Mouse (Mus musculus): Measurements from ENCODE around the gene Ripk1.
"Not testable (repeated sequence)": the region's sequence is repeated elsewhere in the genome, so short reads cannot be mapped to it uniquely, and the experiment has no call there.

The Ripk1 gene

GRCm38 (mm10) chr13:34038056-34038432 lies 35.9 kb downstream of the Ripk1 start:
- no peak for DNase-seq (ENCODE audit: low spot score in 2 of 2)

GRCm38 (mm10) chr13:34038901-34039341 lies 36.8 kb downstream of the Ripk1 start:
- no peak for DNase-seq (ENCODE audit: low spot score in 2 of 2)

- peak in 1 of 2 experiments; percentile 41 for DNase-seq (ENCODE audit: low spot score in 2 of 2)
Observed at GRCm38 (mm10) chr13:34040091-34040490, 37.9 kb downstream of the Ripk1 start.

- DNase-seq (ENCODE audit: low spot score in 2 of 2) = no peak
Observed at GRCm38 (mm10) chr13:34043716-34044393, 41.7 kb downstream of the Ripk1 start.

GRCm38 (mm10) chr13:34045511-34046249 lies 43.5 kb downstream of the Ripk1 start:
- peak in 1 of 2 experiments; percentile 13 for DNase-seq (ENCODE audit: low spot score in 2 of 2)

GRCm38 (mm10) chr13:34046421-34047012 lies 44.4 kb downstream of the Ripk1 start:
- DNase-seq (ENCODE audit: low spot score in 2 of 2) = peak; percentile 66 to 79

GRCm38 (mm10) chr13:34047526-34047925 lies 45.4 kb downstream of the Ripk1 start:
- DNase-seq (ENCODE audit: low spot score in 2 of 2) = no peak

- DNase-seq (ENCODE audit: low spot score in 2 of 2) = no peak
Observed at GRCm38 (mm10) chr13:34050479-34050878, 48.3 kb downstream of the Ripk1 start.

- no peak for DNase-seq (ENCODE audit: low spot score in 2 of 2)
Observed at GRCm38 (mm10) chr13:34051692-34052091, 49.5 kb downstream of the Ripk1 start.

- no peak for DNase-seq (ENCODE audit: low spot score in 2 of 2)
Observed at GRCm38 (mm10) chr13:34053673-34054282, 51.6 kb downstream of the Ripk1 start.

GRCm38 (mm10) chr13:34054391-34054790 lies 52.2 kb downstream of the Ripk1 start:
- DNase-seq (ENCODE audit: low spot score in 2 of 2) = no peak

GRCm38 (mm10) chr13:34054983-34055382 lies 52.8 kb downstream of the Ripk1 start:
- no peak for DNase-seq (ENCODE audit: low spot score in 2 of 2)

GRCm38 (mm10) chr13:34057252-34057651 lies 55.1 kb downstream of the Ripk1 start:
- DNase-seq (ENCODE audit: low spot score in 2 of 2) = no peak

- DNase-seq (ENCODE audit: low spot score in 2 of 2) = no peak
Observed at GRCm38 (mm10) chr13:34060061-34060460, 57.9 kb downstream of the Ripk1 start.

GRCm38 (mm10) chr13:34062466-34062865 lies 60.3 kb downstream of the Ripk1 start:
- DNase-seq (ENCODE audit: low spot score in 2 of 2) = no peak

- DNase-seq (ENCODE audit: low spot score in 2 of 2) = no peak
Observed at GRCm38 (mm10) chr13:34066351-34066750, 64.2 kb downstream of the Ripk1 start.

- DNase-seq (ENCODE audit: low spot score in 2 of 2) = no peak
Observed at GRCm38 (mm10) chr13:34070296-34070695, 68.1 kb downstream of the Ripk1 start.

- DNase-seq (ENCODE audit: low spot score in 2 of 2) = no peak
Observed at GRCm38 (mm10) chr13:34071836-34072235, 69.7 kb downstream of the Ripk1 start.

- DNase-seq (ENCODE audit: low spot score in 2 of 2) = no peak
Observed at GRCm38 (mm10) chr13:34072847-34073246, 70.7 kb downstream of the Ripk1 start.

- not testable (repeated sequence) for DNase-seq (ENCODE audit: low spot score in 2 of 2)
Observed at GRCm38 (mm10) chr13:34074441-34074840, 72.3 kb downstream of the Ripk1 start.

- DNase-seq (ENCODE audit: low spot score in 2 of 2) = not testable (repeated sequence)
Observed at GRCm38 (mm10) chr13:34075893-34076292, 73.7 kb downstream of the Ripk1 start.
